Mouse (Mus musculus): ENCODE measurements around the gene Neurl4. TPM values are rescaled to one million over a fixed set of nuclear protein-coding genes. Genes with fewer than 3 reads are reported as not detected.
A peak's percentile ranks its signal among the peaks of the same experiment; 100 is the strongest.
"Not testable (repeated sequence)": the region's sequence is repeated elsewhere in the genome, so short reads cannot be mapped to it uniquely, and the experiment has no call there.

Gene Neurl4
- polyA plus RNA-seq (2012; rRNA removed): 42.3 and 45.0 TPM in 2 replicates

GRCm38 (mm10) chr11:69900471-69901405, at the start of gene Neurl4, which contains the start of gene 2810408A11Rik:
Gene Neurl4 (plus strand): TSS chr11:69901072.
Gene 2810408A11Rik (minus strand): TSS chr11:69900987.
- peak; percentile 73 for DNase-seq (ENCODE audit: low read depth)

GRCm38 (mm10) chr11:69853994-69854393, 46.9 kb upstream of the Neurl4 start:
- no peak for DNase-seq (ENCODE audit: low read depth)

GRCm38 (mm10) chr11:69854680-69855079, 46.2 kb upstream of the Neurl4 start:
- no peak for DNase-seq (ENCODE audit: low read depth)

GRCm38 (mm10) chr11:69855347-69855746, 45.5 kb upstream of the Neurl4 start:
- DNase-seq (ENCODE audit: low read depth): no peak

GRCm38 (mm10) chr11:69858113-69858998, 42.5 kb upstream of the Neurl4 start, which contains the start of gene Tnk1:
Gene Tnk1 (minus strand): TSS chr11:69858730.
- DNase-seq (ENCODE audit: low read depth): peak; percentile 64

- not testable (repeated sequence) for DNase-seq (ENCODE audit: low read depth)
These were observed 37.1 kb upstream of the Neurl4 start for GRCm38 (mm10) chr11:69863729-69864128.

GRCm38 (mm10) chr11:69864138-69864860, 36.6 kb upstream of the Neurl4 start:
- no peak for DNase-seq (ENCODE audit: low read depth)

- no peak for DNase-seq (ENCODE audit: low read depth)
These were observed 35.3 kb upstream of the Neurl4 start for GRCm38 (mm10) chr11:69865561-69865960.

GRCm38 (mm10) chr11:69867335-69867734, 33.5 kb upstream of the Neurl4 start:
- DNase-seq (ENCODE audit: low read depth): no peak

GRCm38 (mm10) chr11:69870289-69871069, 30.4 kb upstream of the Neurl4 start:
- DNase-seq (ENCODE audit: low read depth): no peak

- no peak for DNase-seq (ENCODE audit: low read depth)
These were observed 29.1 kb upstream of the Neurl4 start for GRCm38 (mm10) chr11:69871822-69872221.

- no peak for DNase-seq (ENCODE audit: low read depth)
These were observed 28.4 kb upstream of the Neurl4 start for GRCm38 (mm10) chr11:69872451-69872850.

GRCm38 (mm10) chr11:69876186-69876585, 24.7 kb upstream of the Neurl4 start:
- no peak for DNase-seq (ENCODE audit: low read depth)

GRCm38 (mm10) chr11:69876867-69877266, 24.0 kb upstream of the Neurl4 start:
- DNase-seq (ENCODE audit: low read depth): no peak

GRCm38 (mm10) chr11:69877878-69878277, 23.0 kb upstream of the Neurl4 start, which contains the start of gene Tmem95:
Gene Tmem95 (minus strand): TSS chr11:69878018.
- DNase-seq (ENCODE audit: low read depth): no peak

- DNase-seq (ENCODE audit: low read depth): no peak
These were observed 22.5 kb upstream of the Neurl4 start for GRCm38 (mm10) chr11:69878399-69878798.

- no peak for DNase-seq (ENCODE audit: low read depth)
These were observed 21.9 kb upstream of the Neurl4 start for GRCm38 (mm10) chr11:69878952-69879351.

GRCm38 (mm10) chr11:69879711-69880110, 21.2 kb upstream of the Neurl4 start:
- no peak for DNase-seq (ENCODE audit: low read depth)

GRCm38 (mm10) chr11:69880506-69880852, 20.4 kb upstream of the Neurl4 start:
- no peak for DNase-seq (ENCODE audit: low read depth)

GRCm38 (mm10) chr11:69880853-69881603, 19.8 kb upstream of the Neurl4 start, which contains the start of gene Kctd11:
Gene Kctd11 (minus strand): TSS chr11:69881406.
- DNase-seq (ENCODE audit: low read depth): peak; percentile 56
